Mouse (Mus musculus): ENCODE measurements at regions not wholly inside any gene's neighbourhood (a gene's known extent, or its start where the extent isn't known, plus 50 kb on each side); places are given as distances from the start of the nearest gene placed in this dataset.

GRCm38 (mm10) chr16:45331236-45331635 is 77.6 kb downstream of the Cd200 start:
- in situ Hi-C loops (cut with MboI; ENCODE audit: low pct_unique_long_range_greater_than_20kb in 1 of 2, low sequenced_read_pairs in 2 of 2, unreplicated experiment in 1 of 2): loop anchor here in 1 of 2 experiments (5.0 kb wide), 1 partner anchor 76 kb away; the partner anchor contains the start of gene Cd200

- in situ Hi-C loops (cut with MboI; ENCODE audit: low pct_unique_long_range_greater_than_20kb in 1 of 2, low sequenced_read_pairs in 2 of 2, unreplicated experiment in 1 of 2): loop anchor here in 1 of 2 experiments (5.0 kb wide), 1 partner anchor 77 kb away; the partner anchor contains the start of gene Cd200
These were observed 78.6 kb downstream of the Cd200 start for GRCm38 (mm10) chr16:45330298-45330697.

- in situ Hi-C loops (cut with MboI; ENCODE audit: low pct_unique_long_range_greater_than_20kb in 1 of 2, low sequenced_read_pairs in 2 of 2, unreplicated experiment in 1 of 2): loop anchor here in 1 of 2 experiments (5.0 kb wide), 1 partner anchor 78 kb away; the partner anchor contains the start of gene Cd200
These were observed 79.1 kb downstream of the Cd200 start for GRCm38 (mm10) chr16:45329716-45330115.

GRCm38 (mm10) chr16:45327103-45327502 is 81.8 kb downstream of the Cd200 start:
- in situ Hi-C loops (cut with MboI; ENCODE audit: low pct_unique_long_range_greater_than_20kb in 1 of 2, low sequenced_read_pairs in 2 of 2, unreplicated experiment in 1 of 2): no loop called here

- in situ Hi-C loops (cut with MboI; ENCODE audit: low pct_unique_long_range_greater_than_20kb in 1 of 2, low sequenced_read_pairs in 2 of 2, unreplicated experiment in 1 of 2): no loop called here
These were observed 87.4 kb downstream of the Btla start for GRCm38 (mm10) chr16:45311479-45311878.

All from mouse embryonic stem cell (cell line).